Mouse (Mus musculus) limb, embryonic 14.5 days (tissue): Measurements from ENCODE around the gene Dusp2. TPM values are rescaled to one million over a fixed set of nuclear protein-coding genes. Genes with fewer than 3 reads are reported as not detected.

Experiments used
- ATAC-seq: fragments of 200-750 bp; cut with Nextera tagmentation; 2 replicates; pipeline ENCODE4 v1.8.0; 2017; ENCODE audit warnings: low read depth, moderate number of reproducible peaks, moderate TSS enrichment; ENCODE audit not compliant: low FRiP score
- DNase-seq: peaks from one replicate; pipeline ENCODE4 v3.0.0-alpha.2; 2015; ENCODE audit warnings: low spot score
- H3K27ac ChIP-seq: fragments of 300-500 bp; sonication (generic); replicated peaks from 2 replicates; pipeline ENCODE4 v1.5.1; 2014; ENCODE audit warnings: low read depth, mild to moderate bottlenecking, low read length, moderate library complexity, mixed read lengths
- H3K27me3 ChIP-seq: fragments of 300-500 bp; sonication (generic); 2 replicates; pipeline ENCODE4 v1.6.1; 2014; ENCODE audit warnings: low read length, mixed read lengths; ENCODE audit not compliant: control insufficient read depth, insufficient read depth
- H3K36me3 ChIP-seq: fragments of 300-500 bp; sonication (generic); 2 replicates; pipeline ENCODE4 v1.6.1; 2014; ENCODE audit warnings: mild to moderate bottlenecking, low read length, moderate library complexity, mixed read lengths; ENCODE audit not compliant: control insufficient read depth, insufficient read depth
- H3K4me1 ChIP-seq: fragments of 300-500 bp; sonication (generic); 2 replicates; pipeline ENCODE4 v1.6.1; 2014; ENCODE audit warnings: antibody characterized with exemption, low read length, mixed read lengths; ENCODE audit not compliant: control insufficient read depth, insufficient read depth
- H3K4me2 ChIP-seq: fragments of 300-500 bp; sonication (generic); replicated peaks from 2 replicates; pipeline ENCODE4 v1.6.1; 2014; ENCODE audit warnings: low read depth, mild to moderate bottlenecking, low read length, moderate library complexity; ENCODE audit not compliant: severe bottlenecking
- H3K4me3 ChIP-seq: fragments of 300-500 bp; sonication (generic); replicated peaks from 2 replicates; pipeline ENCODE4 v1.5.1; 2014; ENCODE audit warnings: low read length
- H3K9ac ChIP-seq: fragments of 300-500 bp; sonication (generic); 2 replicates; pipeline ENCODE4 v1.6.1; 2014; ENCODE audit warnings: mild to moderate bottlenecking, low read depth, low read length, moderate library complexity; ENCODE audit not compliant: severe bottlenecking
- H3K9me3 ChIP-seq: fragments of 300-500 bp; sonication (generic); 2 replicates; pipeline ENCODE4 v1.6.1; 2016; ENCODE audit warnings: low read length; ENCODE audit not compliant: control insufficient read depth
- POLR2A ChIP-seq: fragments of 200-500 bp; IDR thresholded peaks from 2 replicates; pipeline ENCODE4 v1.8.0; 2012; ENCODE audit warnings: inconsistent platforms, mild to moderate bottlenecking, moderate library complexity, borderline replicate concordance; ENCODE audit not compliant: insufficient read depth, insufficient read length; ENCODE audit errors: extremely low read depth
- WGBS: fragments of 180-500 bp; shearing (Covaris S2); extraction: QIAGEN DNeasy Blood & Tissue Kit; methylation state at CpG from one replicate; pipeline ENCODE4 v1.1.7; 2014; 5-methylcytosine and 5-hydroxymethylcytosine counted together
- polyA plus RNA-seq, 2 experiments: library from polyadenylated mRNA; depleted of rRNA in 1 of 2; stranded (reverse) in 1 of 2; unstranded in 1 of 2; fragments of >200 nt; fragmentation: Nextera tagmentation in 1 of 2; extraction: Ambion mirVana in 1 of 2; gene quantifications; 2 replicates each; pipeline versions ENCODE4 v1.2.1 to v1.2.3; 2012 to 2014

The Dusp2 gene
- polyA plus RNA-seq, 2 experiments, result 5.7 to 7.6 TPM

GRCm38 (mm10) chr2:127347147-127347985, 11.4 kb downstream of the Dusp2 start:
- Histone ChIP-seq H3K9me3 (no peaks in the 10 kb centered on the region), H3K4me2 (no peak overlapping the region), H3K9ac (no peak overlapping the region), H3K36me3 (no peaks in the 10 kb centered on the region), H3K27ac (no peak overlapping the region), H3K4me3 (no peak overlapping the region), H3K27me3 (no peaks in the 10 kb centered on the region), H3K4me1 (no peaks in the 10 kb centered on the region)
- 79% methylated on average over 13 of the region's 13 CpGs for WGBS
- TF ChIP-seq POLR2A, result no peak
- DNase-seq (no peak), ATAC-seq (no peak)

GRCm38 (mm10) chr2:127353881-127354280, 17.9 kb downstream of the Dusp2 start:
- TF ChIP-seq POLR2A, result no peak
- Histone ChIP-seq H3K9ac (no peak overlapping the region), H3K4me3 (no peak overlapping the region), H3K36me3 (no peaks in the 10 kb centered on the region), H3K4me1 (no peaks in the 10 kb centered on the region), H3K27me3 (no peaks in the 10 kb centered on the region), H3K27ac (no peak overlapping the region), H3K4me2 (no peak overlapping the region), H3K9me3 (no peaks in the 10 kb centered on the region)
- DNase-seq (no peak), ATAC-seq (no peak)
- WGBS, result 80% methylated on average over 4 of the region's 4 CpGs

GRCm38 (mm10) chr2:127362459-127363281, 26.7 kb downstream of the Dusp2 start, which contains the start of gene Adra2b:
Gene Adra2b (plus strand): TSS chr2:127363208.
- WGBS, result under 1% methylated on average over 42 of the region's 49 CpGs
- Histone ChIP-seq H3K4me3 (peak within 1 kb of the TSS; percentile 42), H3K27ac (no peak within 1 kb of the TSS), H3K36me3 (no peaks in the 10 kb centered on the region), H3K9ac (peak within 1 kb of the TSS; percentile 38), H3K4me2 (peak within 1 kb of the TSS; percentile 81), H3K4me1 (peaks cover 7% of the 10 kb centered on the region; the same call in 1 of the 2 replicates), H3K9me3 (no peaks in the 10 kb centered on the region), H3K27me3 (peaks cover 55% of the 10 kb centered on the region)
- ATAC-seq (peak; percentile 83), DNase-seq (peak; percentile 77)
- no peak for TF ChIP-seq POLR2A

- H3K36me3 ChIP-seq, result no peaks in the 10 kb centered on the region
- WGBS, result 2% methylated on average over 24 of the region's 28 CpGs
- peak overlapping the region; percentile 42 for H3K4me3 ChIP-seq
- peak overlapping the region; percentile 81 for H3K4me2 ChIP-seq
- H3K27ac ChIP-seq, result no peak overlapping the region
- 0 out of 2 replicates have a peak, but pooled peaks have one; percentile 31 for ATAC-seq
- peak overlapping the region; percentile 38 for H3K9ac ChIP-seq
- H3K27me3 ChIP-seq, result peaks cover 55% of the 10 kb centered on the region
- peaks cover 7% of the 10 kb centered on the region; the same call in 1 of the 2 replicates for H3K4me1 ChIP-seq
- H3K9me3 ChIP-seq, result no peaks in the 10 kb centered on the region
- no peak for DNase-seq
- TF ChIP-seq POLR2A, result no peak
Observed at GRCm38 (mm10) chr2:127363282-127363652, 27.3 kb downstream of the Dusp2 start.

GRCm38 (mm10) chr2:127363696-127364095, 27.7 kb downstream of the Dusp2 start:
- ATAC-seq (no peak), DNase-seq (no peak)
- peak overlapping the region; percentile 81 for H3K4me2 ChIP-seq
- peak overlapping the region; percentile 38; the same call in 1 of the 2 replicates for H3K9ac ChIP-seq
- peaks cover 7% of the 10 kb centered on the region; the same call in 1 of the 2 replicates for H3K4me1 ChIP-seq
- WGBS, result 10% methylated on average over 20 of the region's 20 CpGs
- H3K4me3 ChIP-seq, result peak overlapping the region; percentile 42
- no peak overlapping the region for H3K27ac ChIP-seq
- H3K36me3 ChIP-seq, result no peaks in the 10 kb centered on the region
- H3K9me3 ChIP-seq, result no peaks in the 10 kb centered on the region
- peaks cover 55% of the 10 kb centered on the region for H3K27me3 ChIP-seq
- TF ChIP-seq POLR2A, result no peak
